Mouse (Mus musculus): ENCODE results near the gene Cd247. TPM values are rescaled to one million over a fixed set of nuclear protein-coding genes. Genes with fewer than 3 reads are reported as not detected.
"Not testable (repeated sequence)": the region's sequence is repeated elsewhere in the genome, so short reads cannot be mapped to it uniquely, and the experiment has no call there.

Gene Cd247
- polyA plus RNA-seq, 1 experiment = 17.2 TPM

DNA sequence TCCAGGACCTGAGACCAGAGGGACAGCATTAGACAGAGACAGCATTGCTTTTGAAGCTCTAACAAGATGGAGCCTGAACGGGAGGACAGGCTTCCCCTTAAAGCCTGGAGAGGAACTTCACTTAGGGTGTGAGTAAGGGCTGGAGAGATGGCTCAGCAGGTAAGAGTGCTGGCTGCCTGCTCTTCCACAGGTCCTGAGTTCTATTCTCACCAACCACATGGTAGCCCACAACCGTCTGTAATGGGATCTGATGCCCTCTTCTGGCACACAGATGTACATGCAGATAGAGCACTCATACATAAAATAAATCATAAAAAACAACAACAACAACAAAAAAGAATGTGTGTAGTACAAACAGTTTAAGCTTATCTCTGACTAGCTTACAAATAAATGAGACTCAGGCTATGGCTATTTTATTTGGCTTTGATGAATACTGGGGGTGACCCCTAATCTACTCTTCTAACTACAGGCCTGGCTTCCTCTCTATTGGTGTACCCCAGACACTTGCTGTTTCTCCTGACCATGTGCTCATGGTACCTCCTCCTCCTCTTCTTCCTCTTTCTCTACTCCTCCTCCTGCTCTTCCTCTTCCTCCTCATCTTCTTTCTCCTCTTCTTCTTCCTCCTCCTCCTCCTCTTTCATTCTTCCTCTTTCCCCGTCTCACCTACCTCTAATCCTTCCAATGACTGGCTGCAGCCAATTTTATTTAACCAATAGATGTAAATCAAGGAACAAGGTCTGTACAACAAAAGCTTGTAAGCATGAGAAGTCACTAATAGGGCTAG is 26.8 kb upstream of the Cd247 start:
- H3K27ac ChIP-seq (ENCODE audit: control insufficient read depth, insufficient read depth, low read depth, low read length) = no peak overlapping the region
- no peaks in the 10 kb centered on the region for H3K36me3 ChIP-seq (ENCODE audit: control insufficient read depth, insufficient read depth, low read length)
- H3K4me3 ChIP-seq (ENCODE audit: control insufficient read depth, low read depth, low read length) = no peak overlapping the region
- no peaks in the 10 kb centered on the region for H3K27me3 ChIP-seq (ENCODE audit: control insufficient read depth, insufficient read depth, low read length)
- H3K4me1 ChIP-seq (ENCODE audit: control insufficient read depth, insufficient read depth, low read length) = peaks cover 6% of the 10 kb centered on the region
- TF ChIP-seq CTCF (IDR thresholded peaks at IDR 0.05; ENCODE audit: control insufficient read depth, insufficient read depth, insufficient replicate concordance, low read depth, low read length) (no peak), POLR2A (IDR thresholded peaks at IDR 0.05; ENCODE audit: control insufficient read depth, low read depth, low read length) (no peak)

DNA sequence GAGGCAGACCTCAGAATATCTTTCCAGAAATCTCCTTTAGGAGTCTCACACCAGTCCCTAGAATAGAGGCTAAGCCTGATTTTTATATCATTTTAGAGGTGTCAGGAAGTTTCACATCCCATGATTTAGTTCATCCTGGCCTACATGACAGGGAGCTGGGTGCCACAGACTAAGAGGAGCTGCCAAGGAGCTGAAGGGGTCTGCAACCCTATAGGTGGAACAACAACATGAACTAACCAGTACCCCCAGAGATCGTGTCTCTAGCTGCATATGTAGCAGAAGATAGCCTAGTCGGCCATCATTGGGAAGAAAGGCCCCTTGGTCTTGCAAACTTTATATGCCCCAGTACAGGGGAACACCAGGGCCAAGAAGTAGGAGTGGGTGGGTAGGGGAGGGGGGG is 26.0 kb upstream of the Cd247 start:
- not testable (repeated sequence) for H3K36me3 ChIP-seq (ENCODE audit: control insufficient read depth, insufficient read depth, low read length); H3K4me1 ChIP-seq (ENCODE audit: control insufficient read depth, insufficient read depth, low read length); H3K27ac ChIP-seq (ENCODE audit: control insufficient read depth, insufficient read depth, low read depth, low read length); H3K4me3 ChIP-seq (ENCODE audit: control insufficient read depth, low read depth, low read length); H3K27me3 ChIP-seq (ENCODE audit: control insufficient read depth, insufficient read depth, low read length)

DNA sequence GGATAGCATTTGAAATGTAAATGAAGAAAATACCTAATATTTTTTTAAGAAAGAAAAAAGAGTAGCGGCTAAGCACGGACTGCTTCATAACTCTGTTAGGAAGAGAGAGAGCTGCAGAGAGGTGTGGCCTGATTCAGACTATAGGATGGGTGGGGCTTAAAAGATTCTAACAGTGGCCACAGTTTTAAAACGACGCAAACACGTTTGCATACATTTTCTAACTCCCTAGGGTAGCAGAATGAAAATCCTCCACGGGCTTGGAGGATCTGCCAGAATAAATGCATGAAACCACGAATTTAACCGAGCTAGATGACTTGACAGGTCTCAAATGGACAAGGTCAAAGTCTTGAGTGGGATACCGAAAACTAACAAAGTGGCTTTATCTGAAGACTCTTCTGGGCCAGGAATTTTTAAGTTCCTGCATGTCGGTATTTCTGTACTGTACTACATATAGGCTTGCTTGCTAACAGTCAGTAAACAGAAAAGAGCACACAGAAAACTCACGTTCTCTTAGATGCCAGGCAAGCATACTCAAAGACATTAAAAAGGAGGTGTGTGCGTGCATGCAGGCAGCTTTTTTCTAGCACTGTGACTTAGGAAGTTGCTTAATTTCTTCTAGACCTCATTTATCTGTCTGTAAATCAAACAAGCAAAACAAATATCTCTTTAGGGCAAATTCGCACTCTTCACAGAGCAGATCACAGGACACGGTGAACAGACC is 25.4 kb upstream of the Cd247 start:
- H3K27me3 ChIP-seq (ENCODE audit: control insufficient read depth, insufficient read depth, low read length) = no peaks in the 10 kb centered on the region
- no peak overlapping the region for H3K27ac ChIP-seq (ENCODE audit: control insufficient read depth, insufficient read depth, low read depth, low read length)
- H3K4me1 ChIP-seq (ENCODE audit: control insufficient read depth, insufficient read depth, low read length) = peaks cover 6% of the 10 kb centered on the region
- H3K36me3 ChIP-seq (ENCODE audit: control insufficient read depth, insufficient read depth, low read length) = no peaks in the 10 kb centered on the region
- TF ChIP-seq POLR2A (IDR thresholded peaks at IDR 0.05; ENCODE audit: control insufficient read depth, low read depth, low read length) (no peak), CTCF (IDR thresholded peaks at IDR 0.05; ENCODE audit: control insufficient read depth, insufficient read depth, insufficient replicate concordance, low read depth, low read length) (no peak)
- peak overlapping the region; percentile 89; the same call in 1 of the 2 replicates for H3K4me3 ChIP-seq (ENCODE audit: control insufficient read depth, low read depth, low read length)

DNA sequence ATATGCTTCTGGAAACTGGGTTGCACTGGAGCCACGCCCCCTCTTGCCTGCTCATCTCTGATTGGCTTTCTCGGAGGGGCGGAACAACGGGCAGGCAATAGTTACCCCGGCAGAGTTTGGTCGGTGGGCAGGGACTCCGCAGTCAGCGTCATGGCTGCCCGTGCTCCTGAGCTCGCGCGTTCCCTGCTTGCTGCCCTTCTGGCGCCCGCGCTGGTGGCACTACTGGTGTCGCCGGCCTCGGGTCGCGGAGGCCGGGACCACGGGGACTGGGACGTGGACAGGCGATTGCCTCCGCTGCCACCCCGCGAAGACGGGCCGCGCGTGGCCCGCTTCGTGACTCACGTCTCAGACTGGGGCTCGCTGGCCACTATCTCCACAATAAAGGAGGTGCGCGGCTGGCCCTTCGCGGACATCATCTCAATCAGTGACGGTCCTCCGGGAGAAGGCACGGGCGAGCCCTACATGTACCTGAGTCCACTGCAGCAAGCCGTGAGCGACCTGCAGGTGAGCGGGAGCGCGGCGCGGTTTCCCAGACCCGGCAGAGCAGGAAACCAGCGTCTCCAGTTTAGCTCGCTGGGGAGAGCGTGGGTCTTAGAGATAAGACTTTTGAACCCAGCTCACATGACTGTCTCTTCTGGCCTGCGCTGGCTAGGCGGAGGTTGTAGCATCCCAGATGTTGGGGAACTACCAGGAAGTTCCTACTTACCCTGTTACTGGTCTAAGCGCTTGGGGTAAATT is 24.7 kb upstream of the Cd247 start, which contains the start of gene Creg1:
TSS of gene Creg1 (plus strand) at position 112 of the 738 bp plus-strand sequence.
- peak within 1 kb of the TSS; percentile 89 for H3K4me3 ChIP-seq (ENCODE audit: control insufficient read depth, low read depth, low read length)
- H3K36me3 ChIP-seq (ENCODE audit: control insufficient read depth, insufficient read depth, low read length) = no peaks in the 10 kb centered on the region
- peaks cover 6% of the 10 kb centered on the region for H3K4me1 ChIP-seq (ENCODE audit: control insufficient read depth, insufficient read depth, low read length)
- TF ChIP-seq POLR2A (IDR thresholded peaks at IDR 0.05; ENCODE audit: control insufficient read depth, low read depth, low read length) (peak; percentile 89), CTCF (IDR thresholded peaks at IDR 0.05; ENCODE audit: control insufficient read depth, insufficient read depth, insufficient replicate concordance, low read depth, low read length) (no peak)
- peak within 1 kb of the TSS; percentile 55; the same call in 1 of the 2 replicates for H3K27ac ChIP-seq (ENCODE audit: control insufficient read depth, insufficient read depth, low read depth, low read length)
- H3K27me3 ChIP-seq (ENCODE audit: control insufficient read depth, insufficient read depth, low read length) = no peaks in the 10 kb centered on the region

DNA sequence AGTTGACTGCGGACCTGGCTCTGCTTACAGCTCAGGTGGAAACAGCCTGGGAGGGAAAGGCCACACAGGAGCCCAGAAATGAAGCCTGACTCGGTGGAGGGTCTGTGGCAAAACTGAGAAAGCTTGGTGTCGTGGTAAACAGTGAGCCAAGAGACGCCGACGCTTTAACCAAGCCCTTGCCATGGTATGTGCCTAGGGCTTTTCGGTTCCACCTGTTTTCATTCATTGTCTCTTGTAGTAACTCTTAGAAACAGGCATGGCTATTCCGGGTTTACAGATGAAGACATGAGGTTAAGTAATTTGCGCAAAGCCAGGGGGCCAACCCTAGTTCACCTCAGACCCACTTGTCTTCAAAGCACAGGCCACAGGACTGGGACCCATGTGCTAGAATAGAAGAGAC is 23.9 kb upstream of the Cd247 start:
- no peak overlapping the region for H3K27ac ChIP-seq (ENCODE audit: control insufficient read depth, insufficient read depth, low read depth, low read length)
- peaks cover 6% of the 10 kb centered on the region for H3K4me1 ChIP-seq (ENCODE audit: control insufficient read depth, insufficient read depth, low read length)
- peak overlapping the region; percentile 89; the same call in 1 of the 2 replicates for H3K4me3 ChIP-seq (ENCODE audit: control insufficient read depth, low read depth, low read length)
- H3K36me3 ChIP-seq (ENCODE audit: control insufficient read depth, insufficient read depth, low read length) = no peaks in the 10 kb centered on the region
- H3K27me3 ChIP-seq (ENCODE audit: control insufficient read depth, insufficient read depth, low read length) = no peaks in the 10 kb centered on the region
- TF ChIP-seq CTCF (IDR thresholded peaks at IDR 0.05; ENCODE audit: control insufficient read depth, insufficient read depth, insufficient replicate concordance, low read depth, low read length) (no peak), POLR2A (IDR thresholded peaks at IDR 0.05; ENCODE audit: control insufficient read depth, low read depth, low read length) (no peak)

DNA sequence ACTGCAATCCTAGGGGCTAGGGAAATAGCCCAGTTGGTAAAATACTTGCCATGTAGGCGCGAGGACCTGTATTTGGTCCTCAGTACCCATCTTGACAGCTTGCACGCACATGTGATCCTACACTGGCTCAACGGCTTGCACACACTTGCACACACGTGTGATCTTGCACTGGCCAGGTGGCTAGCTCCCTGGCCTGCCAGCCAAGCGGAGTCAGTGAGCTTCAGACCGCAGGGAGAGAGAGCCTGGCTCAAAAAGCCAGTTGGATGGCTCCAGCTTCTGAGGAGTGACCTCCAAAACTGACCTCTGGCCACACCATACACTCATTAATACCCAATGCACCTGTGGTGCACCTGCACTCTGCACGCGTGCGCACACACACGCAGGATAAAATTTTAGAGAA is 23.4 kb upstream of the Cd247 start:
- no peak overlapping the region for H3K4me3 ChIP-seq (ENCODE audit: control insufficient read depth, low read depth, low read length)
- H3K4me1 ChIP-seq (ENCODE audit: control insufficient read depth, insufficient read depth, low read length) = peaks cover 6% of the 10 kb centered on the region
- H3K27me3 ChIP-seq (ENCODE audit: control insufficient read depth, insufficient read depth, low read length) = no peaks in the 10 kb centered on the region

More for the DNA sequence above, 23.4 kb upstream of the Cd247 start:
- no peak for TF ChIP-seq CTCF (IDR thresholded peaks at IDR 0.05; ENCODE audit: control insufficient read depth, insufficient read depth, insufficient replicate concordance, low read depth, low read length)
- no peak for TF ChIP-seq POLR2A (IDR thresholded peaks at IDR 0.05; ENCODE audit: control insufficient read depth, low read depth, low read length)
- H3K27ac ChIP-seq (ENCODE audit: control insufficient read depth, insufficient read depth, low read depth, low read length) = no peak overlapping the region
- no peaks in the 10 kb centered on the region for H3K36me3 ChIP-seq (ENCODE audit: control insufficient read depth, insufficient read depth, low read length)
